Mouse (Mus musculus): ENCODE results near the gene Vdr. TPM values are rescaled to one million over a fixed set of nuclear protein-coding genes. Genes with fewer than 3 reads are reported as not detected.
A peak's percentile ranks its signal among the peaks of the same experiment; 100 is the strongest.
"Not testable (repeated sequence)": the region's sequence is repeated elsewhere in the genome, so short reads cannot be mapped to it uniquely, and the experiment has no call there.

Vdr gene
- polyA plus RNA-seq, 1 experiment from 2014 or later = 1.2 TPM

DNA sequence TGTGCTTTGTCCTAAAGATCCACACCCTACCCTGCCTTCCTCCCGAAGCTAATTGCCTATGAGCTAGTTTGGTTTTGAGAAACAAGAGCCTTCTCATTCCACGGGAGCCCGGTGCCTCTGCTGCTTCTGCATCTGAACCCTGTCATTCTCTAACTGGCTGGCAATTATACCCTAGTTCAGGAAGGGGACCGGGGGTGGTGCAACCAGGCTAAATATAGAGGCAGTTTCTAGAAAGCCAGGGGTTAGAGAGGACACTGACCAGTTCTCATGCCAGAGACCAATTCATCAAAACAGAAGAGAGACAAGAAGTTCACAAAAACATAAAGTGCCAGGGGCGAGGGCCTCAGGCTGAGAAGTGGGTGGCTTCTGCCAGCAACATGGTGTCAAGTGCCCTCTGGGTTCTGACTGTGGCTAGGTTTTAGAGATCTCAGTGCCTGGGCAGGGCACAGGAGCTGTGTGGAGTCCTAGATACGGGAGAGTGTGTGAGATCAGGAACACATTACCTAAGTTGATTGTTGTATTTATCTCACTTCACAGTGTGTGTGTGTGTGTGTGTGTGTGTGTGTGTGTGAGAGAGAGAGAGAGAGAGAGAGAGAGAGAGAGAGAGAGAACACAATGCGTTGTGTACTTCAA lies 31.6 kb downstream of the Vdr start:
- H3K4me2 ChIP-seq = no peak overlapping the region
- H3K36me3 ChIP-seq = no peaks in the 10 kb centered on the region
- peaks cover 3% of the 10 kb centered on the region; the same call in 1 of the 2 replicates for H3K27me3 ChIP-seq
- H3K4me1 ChIP-seq (replicated peaks) = peaks cover 9% of the 10 kb centered on the region
- H3K27ac ChIP-seq = peak overlapping the region; percentile 53
- H3K9ac ChIP-seq = no peak overlapping the region
- WGBS = 32% methylated on average over 7 of the region's 7 CpGs
- H3K4me3 ChIP-seq = no peak overlapping the region
- H3K9me3 ChIP-seq (replicated peaks) = no peaks in the 10 kb centered on the region
- ATAC-seq (replicated peaks; ENCODE audit: insufficient number of reproducible peaks, insufficient read depth, low FRiP score, low read depth) = 0 out of 2 replicates have a peak, but pooled peaks have one; percentile 35

DNA sequence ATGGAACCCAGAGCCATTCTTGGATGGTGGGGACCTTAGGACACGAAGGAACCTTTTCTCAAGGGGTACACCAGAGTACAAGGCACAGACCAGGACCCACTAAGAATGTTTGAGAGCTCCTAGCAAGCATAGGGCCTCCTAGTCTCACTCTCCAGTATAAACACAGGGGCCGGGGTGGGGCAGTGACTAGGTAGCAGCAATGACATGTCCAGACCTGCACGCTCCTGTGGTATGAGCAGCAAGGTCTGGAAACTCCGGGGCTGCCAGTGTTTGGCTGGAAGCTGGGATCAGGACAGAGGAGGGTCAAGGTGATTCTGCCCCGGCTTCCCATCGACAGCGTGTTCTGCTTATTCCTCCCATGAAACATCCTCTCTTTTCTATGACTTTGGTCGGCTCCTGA lies 34.6 kb downstream of the Vdr start:
- ATAC-seq (replicated peaks; ENCODE audit: insufficient number of reproducible peaks, insufficient read depth, low FRiP score, low read depth) = no peak
- Histone ChIP-seq H3K4me1 (replicated peaks) (peaks cover 9% of the 10 kb centered on the region), H3K27ac (no peak overlapping the region), H3K36me3 (no peaks in the 10 kb centered on the region), H3K9ac (no peak overlapping the region), H3K9me3 (replicated peaks) (no peaks in the 10 kb centered on the region), H3K4me3 (no peak overlapping the region), H3K27me3 (peaks cover 3% of the 10 kb centered on the region; the same call in 1 of the 2 replicates), H3K4me2 (no peak overlapping the region)
- 86% methylated on average over 8 of the region's 8 CpGs for WGBS

DNA sequence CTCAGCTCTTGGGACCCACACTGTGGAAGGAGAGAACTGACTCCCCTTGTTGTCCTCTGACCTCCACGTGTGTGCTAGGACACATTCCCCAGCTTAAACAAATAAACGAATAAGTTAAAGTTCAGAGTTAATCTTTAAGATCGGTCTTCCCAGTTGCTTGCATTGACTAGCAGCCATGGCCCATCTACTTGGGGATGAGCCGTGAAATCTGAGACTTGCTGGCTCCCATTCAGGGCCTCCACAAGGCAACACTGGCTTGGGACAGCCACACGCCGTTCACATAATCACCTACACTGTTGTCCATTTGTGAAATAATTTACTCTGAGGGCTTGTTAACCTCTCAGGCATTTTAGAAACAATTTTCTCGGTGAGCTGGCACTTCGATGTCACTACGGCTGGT lies 36.7 kb downstream of the Vdr start:
- Histone ChIP-seq H3K9ac (no peak overlapping the region), H3K27ac (no peak overlapping the region), H3K4me2 (no peak overlapping the region), H3K4me3 (no peak overlapping the region), H3K9me3 (replicated peaks) (no peaks in the 10 kb centered on the region), H3K4me1 (replicated peaks) (peaks cover 7% of the 10 kb centered on the region), H3K27me3 (peaks cover 7% of the 10 kb centered on the region), H3K36me3 (no peaks in the 10 kb centered on the region)
- no peak for ATAC-seq (replicated peaks; ENCODE audit: insufficient number of reproducible peaks, insufficient read depth, low FRiP score, low read depth)
- WGBS = 70% methylated on average over 9 of the region's 9 CpGs

DNA sequence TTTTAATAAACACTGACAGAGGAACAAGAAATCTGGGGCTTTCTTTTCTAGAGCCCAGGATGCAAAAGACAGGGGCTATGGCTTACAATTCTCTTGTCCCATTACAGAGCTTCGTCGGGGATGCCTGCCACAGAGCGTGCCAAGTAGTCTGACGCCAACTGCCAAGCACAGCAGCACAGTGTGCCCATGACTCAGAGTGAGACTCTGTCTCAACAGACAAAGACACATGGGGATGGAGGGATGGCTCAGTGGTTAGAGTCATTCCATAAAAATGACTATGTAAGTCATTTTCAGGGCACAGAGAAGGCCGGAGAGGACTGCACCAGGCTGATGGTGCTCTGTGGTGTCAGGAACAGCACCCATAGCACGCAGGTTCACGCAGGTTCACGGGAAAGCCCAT lies 38.3 kb downstream of the Vdr start:
- no peaks in the 10 kb centered on the region for H3K4me1 ChIP-seq (replicated peaks)
- no peak overlapping the region for H3K9ac ChIP-seq
- ATAC-seq (replicated peaks; ENCODE audit: insufficient number of reproducible peaks, insufficient read depth, low FRiP score, low read depth) = no peak
- H3K4me3 ChIP-seq = no peak overlapping the region
- no peak overlapping the region for H3K27ac ChIP-seq
- H3K36me3 ChIP-seq = no peaks in the 10 kb centered on the region
- WGBS = 94% methylated on average over 8 of the region's 8 CpGs
- H3K27me3 ChIP-seq = peaks cover 4% of the 10 kb centered on the region; the same call in 1 of the 2 replicates
- no peak overlapping the region for H3K4me2 ChIP-seq
- H3K9me3 ChIP-seq (replicated peaks) = no peaks in the 10 kb centered on the region

DNA sequence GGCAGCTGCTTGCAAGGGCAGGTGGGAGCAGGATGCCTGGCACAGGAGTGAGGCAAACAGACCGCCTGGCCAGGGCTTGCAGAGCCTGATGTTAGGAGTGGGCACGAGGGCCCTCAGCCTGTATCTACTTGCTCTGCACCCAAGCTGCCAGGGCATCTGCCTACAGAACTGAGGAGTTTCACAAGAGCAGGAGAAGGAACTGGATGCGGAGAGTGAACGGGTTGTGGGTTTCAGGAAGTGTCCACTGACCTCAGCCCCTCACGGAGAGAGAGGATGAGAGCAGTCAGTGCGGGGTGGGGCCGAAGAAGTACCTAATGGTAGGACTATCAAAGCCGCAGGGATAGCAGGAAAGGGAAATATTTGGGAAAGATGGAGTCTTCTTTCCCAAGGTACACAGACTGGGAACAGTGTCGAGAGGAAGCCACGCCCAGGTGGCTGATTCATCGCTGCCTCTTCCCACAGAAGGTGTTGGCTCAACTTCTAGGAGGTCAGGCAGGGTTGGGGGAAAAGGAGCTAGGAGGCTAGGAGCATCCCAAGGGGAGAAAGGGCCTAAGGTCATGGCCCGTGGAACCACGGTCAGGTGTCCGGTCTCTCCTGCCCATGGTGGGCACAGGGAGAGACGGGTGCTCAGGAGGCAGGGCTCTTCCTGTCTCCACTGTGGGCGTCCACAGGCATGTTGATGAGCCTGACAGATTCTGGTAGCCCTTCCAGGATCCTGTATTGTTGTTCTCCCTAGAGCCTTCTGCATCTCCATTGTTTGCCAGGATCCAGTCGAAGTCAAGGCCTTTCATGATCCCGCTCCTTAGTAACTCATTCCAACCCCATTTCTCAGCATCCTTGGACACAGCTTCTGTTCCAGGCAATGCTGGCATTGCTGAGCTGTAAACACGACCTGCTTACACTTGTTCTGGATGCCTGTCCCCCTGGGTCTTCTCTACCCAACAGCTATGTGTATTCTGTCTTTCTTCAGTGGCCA lies 39.1 kb downstream of the Vdr start:
- WGBS = 76% methylated on average over 19 of the region's 19 CpGs

DNA sequence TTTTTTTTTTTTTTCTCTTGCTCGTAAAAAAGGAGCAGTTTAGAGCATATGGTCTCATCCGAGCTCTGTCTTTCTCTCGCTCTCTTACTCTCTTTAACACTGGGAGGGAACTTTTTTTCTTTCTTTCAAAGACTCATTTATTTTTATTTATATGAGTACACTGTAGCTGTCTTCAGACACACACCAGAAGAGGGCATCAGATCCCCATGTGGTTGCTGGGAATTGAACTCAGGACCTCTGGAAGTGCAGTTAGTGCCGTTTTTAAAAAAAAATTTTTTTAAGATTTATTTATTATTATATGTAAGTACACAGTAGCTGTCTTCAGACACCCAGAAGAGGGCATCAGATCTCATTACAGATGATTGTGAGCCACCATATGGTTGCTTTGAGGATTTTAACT lies 40.3 kb downstream of the Vdr start:
- ATAC-seq (replicated peaks; ENCODE audit: insufficient number of reproducible peaks, insufficient read depth, low FRiP score, low read depth); H3K4me2 ChIP-seq; H3K4me3 ChIP-seq; H3K27me3 ChIP-seq; H3K9ac ChIP-seq; H3K36me3 ChIP-seq; H3K27ac ChIP-seq; H3K4me1 ChIP-seq (replicated peaks); H3K9me3 ChIP-seq (replicated peaks): not testable (repeated sequence)
- 79% methylated on average over 4 of the region's 4 CpGs for WGBS

More for the DNA sequence above, 39.1 kb downstream of the Vdr start:
- H3K9me3 ChIP-seq (replicated peaks) = no peaks in the 10 kb centered on the region
- no peak overlapping the region for H3K27ac ChIP-seq
- peaks cover 4% of the 10 kb centered on the region; the same call in 1 of the 2 replicates for H3K27me3 ChIP-seq
- no peaks in the 10 kb centered on the region for H3K4me1 ChIP-seq (replicated peaks)
- no peak overlapping the region for H3K9ac ChIP-seq
- ATAC-seq (replicated peaks; ENCODE audit: insufficient number of reproducible peaks, insufficient read depth, low FRiP score, low read depth) = no peak
- no peak overlapping the region for H3K4me3 ChIP-seq
- H3K4me2 ChIP-seq = no peak overlapping the region
- no peaks in the 10 kb centered on the region for H3K36me3 ChIP-seq

DNA sequence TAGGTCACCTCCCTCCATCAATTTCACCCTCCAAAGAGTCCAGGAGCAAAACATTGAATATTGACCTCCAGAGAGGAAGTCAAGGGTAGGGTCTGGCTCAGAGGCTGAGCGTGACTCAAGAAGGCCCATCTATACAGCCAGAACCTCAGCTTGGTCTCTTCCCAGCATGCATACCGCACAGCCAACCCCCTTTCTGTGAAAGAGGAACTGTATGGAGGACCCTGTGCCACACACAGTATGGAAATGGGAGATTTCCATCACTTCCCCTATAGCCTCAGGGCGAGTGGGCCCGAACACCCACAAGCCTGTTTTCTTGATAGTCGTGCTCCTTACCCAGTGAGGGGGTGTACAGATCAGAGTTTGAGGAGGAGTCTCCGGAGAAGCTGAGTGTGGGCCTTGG lies 41.4 kb downstream of the Vdr start:
- Histone ChIP-seq H3K9ac (no peak overlapping the region), H3K27me3 (peaks cover 4% of the 10 kb centered on the region; the same call in 1 of the 2 replicates), H3K36me3 (no peaks in the 10 kb centered on the region), H3K9me3 (replicated peaks) (no peaks in the 10 kb centered on the region), H3K27ac (no peak overlapping the region), H3K4me2 (no peak overlapping the region), H3K4me3 (no peak overlapping the region), H3K4me1 (replicated peaks) (peaks cover 14% of the 10 kb centered on the region)
- ATAC-seq (replicated peaks; ENCODE audit: insufficient number of reproducible peaks, insufficient read depth, low FRiP score, low read depth) = no peak
- 80% methylated on average over 6 of the region's 6 CpGs for WGBS

DNA sequence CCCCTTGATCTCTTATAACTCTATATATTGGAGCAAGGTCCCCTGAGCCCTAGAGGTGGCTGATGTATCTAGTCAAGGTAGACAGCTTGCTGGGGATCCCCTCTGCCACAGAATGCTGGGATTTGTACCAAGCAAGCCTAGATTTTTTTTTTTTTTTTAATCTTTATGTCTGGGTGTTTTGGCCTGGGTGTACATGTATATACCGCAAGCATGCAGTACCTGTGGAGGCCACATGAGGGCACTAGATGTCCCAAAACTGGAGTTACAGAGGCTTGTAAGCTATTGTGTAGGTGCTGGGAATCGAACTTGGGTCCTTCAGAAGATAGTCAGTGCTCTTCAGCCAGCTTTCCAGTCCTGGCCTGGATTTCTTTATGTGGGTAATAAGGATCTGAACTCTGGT lies 44.4 kb downstream of the Vdr start:
- Histone ChIP-seq H3K27me3 (peaks cover 4% of the 10 kb centered on the region; the same call in 1 of the 2 replicates), H3K9ac (no peak overlapping the region), H3K27ac (no peak overlapping the region), H3K4me1 (replicated peaks) (peaks cover 30% of the 10 kb centered on the region), H3K4me3 (no peak overlapping the region), H3K36me3 (no peaks in the 10 kb centered on the region), H3K4me2 (no peak overlapping the region), H3K9me3 (replicated peaks) (no peaks in the 10 kb centered on the region)
- 89% methylated on average over 2 of the region's 2 CpGs for WGBS
- ATAC-seq (replicated peaks; ENCODE audit: insufficient number of reproducible peaks, insufficient read depth, low FRiP score, low read depth) = no peak

DNA sequence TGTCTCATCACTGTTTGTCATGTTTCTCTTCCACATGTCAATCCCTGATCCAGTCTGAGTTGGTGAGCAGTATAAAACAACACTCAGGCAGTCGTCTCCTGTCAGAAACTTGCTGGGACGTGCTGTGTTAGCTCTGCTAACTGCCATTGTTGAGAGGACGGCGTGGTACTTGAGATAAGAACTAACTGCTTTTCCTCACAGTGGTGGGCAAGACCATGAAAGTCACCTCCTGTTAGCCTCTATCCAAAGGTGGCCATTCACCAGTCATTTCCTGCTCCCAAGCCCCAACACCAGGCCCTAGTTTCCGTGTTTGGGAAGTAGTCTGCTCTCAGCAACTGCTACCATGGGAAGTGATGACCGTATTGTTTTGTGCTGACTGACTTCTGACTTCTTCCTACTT lies 45.3 kb downstream of the Vdr start:
- Histone ChIP-seq H3K9ac (no peak overlapping the region), H3K4me2 (no peak overlapping the region), H3K27ac (peak overlapping the region; percentile 71), H3K4me3 (no peak overlapping the region), H3K4me1 (replicated peaks) (peaks cover 30% of the 10 kb centered on the region), H3K27me3 (peaks cover 4% of the 10 kb centered on the region; the same call in 1 of the 2 replicates), H3K36me3 (no peaks in the 10 kb centered on the region), H3K9me3 (replicated peaks) (no peaks in the 10 kb centered on the region)
- peak; percentile 75 for ATAC-seq (replicated peaks; ENCODE audit: insufficient number of reproducible peaks, insufficient read depth, low FRiP score, low read depth)
- 29% methylated on average over 6 of the region's 6 CpGs for WGBS

DNA sequence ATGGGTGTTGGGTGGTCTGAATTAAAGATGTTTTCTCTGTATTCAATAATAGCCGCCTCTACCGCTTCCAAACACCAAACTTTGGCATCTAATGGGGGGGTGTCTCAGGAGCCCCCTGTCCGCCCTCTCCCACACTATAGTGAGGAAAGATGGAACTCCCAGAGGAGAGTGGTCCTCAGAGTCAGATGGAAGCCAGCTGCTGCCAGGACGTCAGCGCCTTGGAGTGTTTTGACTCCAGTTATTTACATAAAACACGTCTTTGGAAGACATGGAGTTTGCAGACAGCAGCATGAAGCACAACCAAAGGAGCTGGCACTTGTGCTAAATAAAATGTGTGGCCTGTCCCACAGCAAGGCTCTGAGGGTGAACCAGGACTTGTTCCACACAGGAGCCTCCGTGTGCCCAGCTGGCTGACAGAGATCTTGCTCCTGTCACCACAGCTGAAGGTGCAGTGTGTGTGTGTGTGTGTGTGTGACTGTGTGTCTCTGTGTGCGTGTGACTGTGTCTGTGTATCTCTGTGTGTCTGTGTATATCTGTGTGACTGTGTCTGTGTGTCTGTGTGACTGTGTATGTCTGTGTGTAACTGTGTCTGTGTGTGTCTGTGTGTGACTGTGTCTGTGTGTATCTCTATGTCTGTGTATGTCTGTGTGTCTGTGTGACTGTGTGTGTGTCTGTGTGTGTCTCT lies 45.9 kb downstream of the Vdr start:
- H3K4me3 ChIP-seq = no peak overlapping the region
- H3K9me3 ChIP-seq (replicated peaks) = no peaks in the 10 kb centered on the region
- H3K4me2 ChIP-seq = no peak overlapping the region
- H3K36me3 ChIP-seq = no peaks in the 10 kb centered on the region
- H3K27ac ChIP-seq = peak overlapping the region; percentile 71
- H3K27me3 ChIP-seq = peaks cover 6% of the 10 kb centered on the region; the same call in 1 of the 2 replicates
- ATAC-seq (replicated peaks; ENCODE audit: insufficient number of reproducible peaks, insufficient read depth, low FRiP score, low read depth) = no peak
- whole genome bisulfite sequencing = 37% methylated on average over 8 of the region's 8 CpGs
- peaks cover 30% of the 10 kb centered on the region for H3K4me1 ChIP-seq (replicated peaks)
- no peak overlapping the region for H3K9ac ChIP-seq

DNA sequence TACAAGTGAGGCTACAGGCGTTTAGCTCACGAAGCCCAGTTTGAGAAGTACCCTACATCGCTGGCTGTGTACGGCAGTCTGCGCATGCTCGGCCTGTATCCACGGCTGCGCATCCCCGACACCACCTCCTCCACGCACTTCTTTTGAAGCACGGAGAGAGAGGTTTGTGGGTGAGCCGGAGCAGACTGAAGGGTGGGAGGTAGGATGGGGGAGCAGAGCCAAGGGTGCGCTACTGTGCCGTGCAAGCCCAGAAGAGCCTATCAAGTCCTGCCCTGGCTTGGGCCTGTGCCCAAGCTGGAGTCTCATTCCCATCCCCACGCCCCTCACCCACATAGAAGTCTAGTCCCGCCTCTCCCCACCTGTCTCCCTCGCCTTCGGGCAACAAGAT lies 46.9 kb downstream of the Vdr start:
- 61% methylated on average over 18 of the region's 18 CpGs for WGBS
- no peak overlapping the region for H3K9ac ChIP-seq
- no peaks in the 10 kb centered on the region for H3K36me3 ChIP-seq
- H3K4me2 ChIP-seq = peak overlapping the region; percentile 15; the same call in 1 of the 2 replicates
- no peak overlapping the region for H3K4me3 ChIP-seq
- H3K9me3 ChIP-seq (replicated peaks) = no peaks in the 10 kb centered on the region
- peaks cover 30% of the 10 kb centered on the region for H3K4me1 ChIP-seq (replicated peaks)
- no peak overlapping the region for H3K27ac ChIP-seq
- ATAC-seq (replicated peaks; ENCODE audit: insufficient number of reproducible peaks, insufficient read depth, low FRiP score, low read depth) = no peak
- H3K27me3 ChIP-seq = 0 out of 2 replicates have a peak, but pooled peaks cover 3% of the 10 kb centered on the region
